In genomic region chr16:45222771-45223170, GRCm38 (mm10) we compare ENCODE assay signal across 22 mouse cellular contexts. TPM values are rescaled to one million over a fixed set of nuclear protein-coding genes. Genes with fewer than 3 reads are reported as not detected.
DNase-seq lines count a peak whose midpoint lies in the region; ATAC-seq and TF ChIP-seq lines count a peak whose summit lies in the region.
"Had no signal": no experiment of that assay in that cellular context is flagged by ENCODE, and none has a peak within 500 bp of the region (broad histone marks: within the 10 kb centered on the region; RNA-seq: fewer than 3 reads in every experiment).

No protein-coding gene starts in this region.

- no peak for TF ChIP-seq POLR2A in spleen, adult 2 months (IDR thresholded peaks at IDR 0.05; ENCODE audit: low read depth, low read length)

- peaks cover 9% of the 10 kb centered on the region; the same call in 1 of the 2 replicates for H3K4me1 ChIP-seq in spleen, adult 2 months (ENCODE audit: control insufficient read depth, insufficient read depth, insufficient read length)
- no peaks in the 10 kb centered on the region for H3K4me1 ChIP-seq in intestine, postnatal 0 days (replicated peaks; ENCODE audit: control insufficient read depth, insufficient read depth, low read length)
- H3K4me1 ChIP-seq: embryonic facial prominence, embryonic 10.5 days; forebrain, embryonic 13.5 days; heart, embryonic 13.5 days; hindbrain, embryonic 12.5 days had no signal

- peaks cover under 1% of the 10 kb centered on the region; the same call in 1 of the 2 replicates for H3K36me3 ChIP-seq in spleen, adult 2 months (ENCODE audit: control insufficient read depth, insufficient read depth, low read length)
- no peaks in the 10 kb centered on the region for H3K36me3 ChIP-seq in intestine, postnatal 0 days (ENCODE audit: control insufficient read depth, insufficient read depth)
- H3K36me3 ChIP-seq: embryonic facial prominence, embryonic 10.5 days; heart, embryonic 13.5 days; hindbrain, embryonic 12.5 days had no signal

- no peak overlapping the region for H3K4me2 ChIP-seq in intestine, postnatal 0 days (replicated peaks; ENCODE audit: low read depth)
- H3K4me2 ChIP-seq: forebrain, embryonic 13.5 days; heart, embryonic 13.5 days; hindbrain, embryonic 12.5 days had no signal

- H3K27ac ChIP-seq in spleen, adult 2 months (ENCODE audit: insufficient read depth, low read length), result peak overlapping the region; percentile 89
- no peak overlapping the region for H3K27ac ChIP-seq in intestine, postnatal 0 days (ENCODE audit: low read depth, low read length)
- H3K27ac ChIP-seq: embryonic facial prominence, embryonic 10.5 days; forebrain, embryonic 13.5 days; gastrocnemius, adult 2 months; heart, embryonic 13.5 days; hindbrain, embryonic 12.5 days had no signal

- TF ChIP-seq CTCF in spleen, adult 2 months (IDR thresholded peaks at IDR 0.05; ENCODE audit: extremely low read depth, insufficient read depth, insufficient read length, insufficient replicate concordance), result no peak
- TF ChIP-seq CTCF in intestine, postnatal 0 days (IDR thresholded peaks at IDR 0.05; ENCODE audit: low read depth), result no peak

- peak in 1 of 2 experiments; percentile 33 for DNase-seq in spleen, adult 2 months (ENCODE audit: low read depth in 1 of 2, low spot score in 2 of 2)
- DNase-seq in spleen, postnatal 14 days (ENCODE audit: low spot score in 2 of 2), result no peak
- peak; percentile 8 for DNase-seq in thymus, postnatal 25 days
- no peak for DNase-seq in thymus, postnatal 36 days
- peak; percentile 70 for DNase-seq in induced T-regulatory cell, adult 2 months (ENCODE audit: low read depth)
- no peak for DNase-seq in heart, adult 8-10 months (ENCODE audit: low spot score)
- no peak for DNase-seq in yolk sac, embryonic 10.5 days (ENCODE audit: low spot score)
- DNase-seq: adrenal gland, adult 2 months; adrenal gland, postnatal 25 days; cerebellum, adult 18-20 months; cerebellum, adult 9-11 months; cerebellum, postnatal 36 days; gastrocnemius, adult 2 months; gastrocnemius, postnatal 25 days; heart, postnatal 4 days had no signal

- ATAC-seq in intestine, postnatal 0 days, result no peak
- ATAC-seq: forebrain, embryonic 13.5 days; hindbrain, embryonic 16.5 days had no signal

- H3K27me3 ChIP-seq in spleen, adult 2 months (ENCODE audit: control insufficient read depth, insufficient read depth, low read length), result no peaks in the 10 kb centered on the region
- H3K27me3 ChIP-seq in intestine, postnatal 0 days (replicated peaks; ENCODE audit: control insufficient read depth, insufficient read depth, low read length), result no peaks in the 10 kb centered on the region
- H3K27me3 ChIP-seq: forebrain, embryonic 13.5 days; heart, embryonic 13.5 days; hindbrain, embryonic 12.5 days had no signal

- peak overlapping the region; percentile 42; the same call in 1 of the 2 replicates for H3K4me3 ChIP-seq in spleen, adult 2 months (ENCODE audit: extremely low read depth, insufficient read depth, insufficient read length)
- no peak overlapping the region for H3K4me3 ChIP-seq in intestine, postnatal 0 days (ENCODE audit: low read depth, low read length)
- H3K4me3 ChIP-seq: embryonic facial prominence, embryonic 10.5 days; forebrain, embryonic 13.5 days; gastrocnemius, adult 2 months; heart, embryonic 13.5 days; hindbrain, embryonic 12.5 days had no signal

- H3K9ac ChIP-seq in intestine, postnatal 0 days (ENCODE audit: low read depth, low read length), result no peak overlapping the region
- H3K9ac ChIP-seq: forebrain, embryonic 13.5 days; heart, embryonic 13.5 days; hindbrain, embryonic 12.5 days had no signal

- no peaks in the 10 kb centered on the region for H3K9me3 ChIP-seq in intestine, postnatal 0 days (ENCODE audit: control insufficient read depth)
- H3K9me3 ChIP-seq: embryonic facial prominence, embryonic 10.5 days; forebrain, embryonic 13.5 days; heart, embryonic 13.5 days; hindbrain, embryonic 12.5 days had no signal

- 13% methylated on average over 3 of the region's 3 CpGs for WGBS in spleen, adult 2 months
- WGBS in intestine, postnatal 0 days, result 75% methylated on average over 3 of the region's 3 CpGs

RNA-seq across cellular contexts. Expression of gene Btla, which starts 1.3 kb away (rescaled TPM):
- polyA plus RNA-seq in spleen, adult 2 months (2012; rRNA removed), result 25.0 and 26.3 TPM in 2 replicates
- under 1 TPM; 0.37 to 0.43 (median 0.39) TPM for total RNA-seq in heart, adult 8-10 months (2022)
- polyA plus RNA-seq in intestine, postnatal 0 days (2015; fragmentation: Nextera tagmentation; extraction: Ambion mirVana), result 0.17 and 0.44 TPM in 2 replicates
- polyA plus RNA-seq: heart, postnatal 0 days had no signal

Comparison
In these comparisons a context has a peak if more than half of its experiments do, and no peak if none do; other contexts are left out.
1. DNase-seq: peak in thymus, postnatal 25 days (single experiment) and induced T-regulatory cell, adult 2 months (single experiment); none in spleen, postnatal 14 days (0 of 2), thymus, postnatal 36 days (0 of 2), heart, adult 8-10 months (single experiment) and yolk sac, embryonic 10.5 days (single experiment).
2. RNA of gene Btla, which starts 1.3 kb away (polyA plus RNA-seq): 25.0 to 26.3 TPM in spleen, adult 2 months; 0.17 to 0.44 TPM in intestine, postnatal 0 days; every median in the first group is over 10 times any median in the second.